Mouse (Mus musculus) MEL (cell line): ENCODE data around the gene Grhl3. TPM values are rescaled to one million over a fixed set of nuclear protein-coding genes. Genes with fewer than 3 reads are reported as not detected.

Experiments used
- DNase-seq: peaks from one replicate; pipeline ENCODE4 v3.0.0; 2011; ENCODE audit warnings: low read depth, low spot score
- H3K27ac ChIP-seq: 2 replicates; pipeline ENCODE4 v1.5.1; 2012; ENCODE audit warnings: low read depth, mild to moderate bottlenecking, control low read depth, low read length, moderate library complexity; ENCODE audit not compliant: control insufficient read depth
- H3K27me3 ChIP-seq, 2 experiments: fragments of 150-350 bp in 1 of 2; sonication (generic) in 1 of 2; 2 replicates each; pipeline ENCODE4 v1.6.1; 2012; ENCODE audit warnings: low read length in 2 of 2, mild to moderate bottlenecking in 2 of 2, improper control_type of control experiment in 1 of 2, moderate library complexity in 1 of 2; ENCODE audit not compliant: insufficient read depth in 2 of 2, control insufficient read depth in 1 of 2
- H3K36me3 ChIP-seq, 2 experiments: 2 replicates each; pipeline ENCODE4 v1.6.1; 2012 to 2014; ENCODE audit warnings: low read length in 2 of 2, improper control_type of control experiment in 1 of 2, inconsistent platforms in 1 of 2, mild to moderate bottlenecking in 1 of 2; ENCODE audit not compliant: insufficient read depth in 2 of 2, control insufficient read depth in 1 of 2
- H3K4me1 ChIP-seq, 2 experiments: fragments of 150-350 bp in 1 of 2; sonication (generic) in 1 of 2; 2 replicates each; pipeline ENCODE4 v1.6.1; 2012; ENCODE audit warnings: low read length in 2 of 2, improper control_type of control experiment in 1 of 2, mild to moderate bottlenecking in 1 of 2; ENCODE audit not compliant: insufficient read depth in 2 of 2, control insufficient read depth in 1 of 2
- H3K4me3 ChIP-seq, 2 experiments: fragments of 150-350 bp in 1 of 2; sonication (generic) in 1 of 2; 2 replicates each; pipeline ENCODE4 v1.5.1; 2012; ENCODE audit warnings: low read depth in 2 of 2, low read length in 2 of 2, mild to moderate bottlenecking in 2 of 2, moderate library complexity in 2 of 2, control low read depth in 1 of 2, improper control_type of control experiment in 1 of 2; ENCODE audit not compliant: control insufficient read depth in 1 of 2, insufficient read depth in 1 of 2
- H3K79me2 ChIP-seq: 2 replicates; pipeline ENCODE4 v1.6.1; 2012; ENCODE audit warnings: mild to moderate bottlenecking, low read length, moderate library complexity; ENCODE audit not compliant: control insufficient read depth, poor library complexity, insufficient read depth
- H3K9ac ChIP-seq: 2 replicates; pipeline ENCODE4 v1.6.1; 2012; ENCODE audit warnings: low read depth, mild to moderate bottlenecking, control low read depth, low read length, moderate library complexity; ENCODE audit not compliant: control insufficient read depth, poor library complexity, severe bottlenecking
- H3K9me3 ChIP-seq: fragments of 150-350 bp; sonication (generic); replicated peaks from 2 replicates; pipeline ENCODE4 v1.6.1; 2012; ENCODE audit warnings: mild to moderate bottlenecking, low read length, improper control_type of control experiment, moderate library complexity; ENCODE audit not compliant: insufficient read depth
- CHD1 ChIP-seq: IDR thresholded peaks from 2 replicates; pipeline ENCODE4 v1.6.1; 2012; ENCODE audit warnings: low read depth, mild to moderate bottlenecking, inconsistent platforms, low read length, improper control_type of control experiment
- ELF1 ChIP-seq: IDR thresholded peaks from 2 replicates; pipeline ENCODE4 v1.6.1; 2014; ENCODE audit warnings: low read depth, mild to moderate bottlenecking, inconsistent platforms, low read length, improper control_type of control experiment, moderate library complexity
- ETS1 ChIP-seq: IDR thresholded peaks from 2 replicates; pipeline ENCODE4 v1.6.1; 2012; ENCODE audit warnings: low read depth, mild to moderate bottlenecking, inconsistent platforms, low read length, improper control_type of control experiment, moderate library complexity
- GATA1 ChIP-seq: IDR thresholded peaks from 2 replicates; pipeline ENCODE4 v1.6.1; 2011; ENCODE audit warnings: low read depth, low read length, improper control_type of control experiment
- HCFC1 ChIP-seq: IDR thresholded peaks from 2 replicates; pipeline ENCODE4 v1.6.1; 2012; ENCODE audit warnings: low read depth, mild to moderate bottlenecking, inconsistent platforms, low read length, improper control_type of control experiment, moderate library complexity
- JUND ChIP-seq: IDR thresholded peaks from 2 replicates; pipeline ENCODE4 v1.6.1; 2011; ENCODE audit warnings: low read depth, mild to moderate bottlenecking, improper control_type of control experiment, low read length
- MAX ChIP-seq: IDR thresholded peaks from 2 replicates; pipeline ENCODE4 v1.6.1; 2011; ENCODE audit warnings: low read length, improper control_type of control experiment
- MAZ ChIP-seq: IDR thresholded peaks from 2 replicates; pipeline ENCODE4 v1.6.1; 2012; ENCODE audit warnings: low read depth, mild to moderate bottlenecking, inconsistent platforms, low read length, improper control_type of control experiment
- MYC ChIP-seq: IDR thresholded peaks from 2 replicates; pipeline ENCODE4 v1.6.1; 2011; ENCODE audit warnings: low read depth, mild to moderate bottlenecking, low read length, improper control_type of control experiment, moderate library complexity
- RCOR1 ChIP-seq: IDR thresholded peaks from 2 replicates; pipeline ENCODE4 v1.6.1; 2012; ENCODE audit warnings: low read depth, mild to moderate bottlenecking, inconsistent platforms, low read length, improper control_type of control experiment
- SMC3 ChIP-seq: IDR thresholded peaks from 2 replicates; pipeline ENCODE4 v1.6.1; 2011; ENCODE audit warnings: low read depth, low read length, improper control_type of control experiment
- TAL1 ChIP-seq: IDR thresholded peaks from 2 replicates; pipeline ENCODE4 v1.6.1; 2012; ENCODE audit warnings: mild to moderate bottlenecking, inconsistent platforms, low read length, moderate library complexity, mixed read lengths
- TBP ChIP-seq: IDR thresholded peaks from 2 replicates; pipeline ENCODE4 v1.8.0; 2011; ENCODE audit warnings: low read depth, low read length, improper control_type of control experiment
- TCF12 ChIP-seq: IDR thresholded peaks from 2 replicates; pipeline ENCODE4 v1.6.1; 2014; ENCODE audit warnings: low read depth, mild to moderate bottlenecking, inconsistent platforms, low read length, improper control_type of control experiment, moderate library complexity
- USF1 ChIP-seq: IDR thresholded peaks from 2 replicates; pipeline ENCODE4 v1.6.1; 2014; ENCODE audit warnings: low read depth, mild to moderate bottlenecking, inconsistent platforms, low read length, improper control_type of control experiment, moderate library complexity
- ZKSCAN1 ChIP-seq: IDR thresholded peaks from 2 replicates; pipeline ENCODE4 v1.6.1; 2012; ENCODE audit warnings: low read depth, mild to moderate bottlenecking, inconsistent platforms, low read length, improper control_type of control experiment, moderate library complexity
- polyA plus RNA-seq, 2 experiments: library from polyadenylated mRNA; stranded (reverse) in 1 of 2; unstranded in 1 of 2; fragments of >175 nt in 1 of 2; fragments of >200 nt in 1 of 2; gene quantifications; 2 replicates each; pipeline versions ENCODE4 v1.2.1 to v1.2.4; 2012; ENCODE audit warnings: low replicate concordance in 2 of 2, low read depth in 1 of 2; ENCODE audit not compliant: insufficient read length in 2 of 2, insufficient read depth in 1 of 2, missing spikeins in 1 of 2
- total RNA-seq: library from RNA; depleted of rRNA; stranded (reverse); fragments of 300-350 nt; gene quantifications from 2 replicates; pipeline ENCODE4 v1.2.3, GENCODE M21; 2012

The Grhl3 gene
- total and polyA plus RNA-seq, 3 experiments = not detected

DNA sequence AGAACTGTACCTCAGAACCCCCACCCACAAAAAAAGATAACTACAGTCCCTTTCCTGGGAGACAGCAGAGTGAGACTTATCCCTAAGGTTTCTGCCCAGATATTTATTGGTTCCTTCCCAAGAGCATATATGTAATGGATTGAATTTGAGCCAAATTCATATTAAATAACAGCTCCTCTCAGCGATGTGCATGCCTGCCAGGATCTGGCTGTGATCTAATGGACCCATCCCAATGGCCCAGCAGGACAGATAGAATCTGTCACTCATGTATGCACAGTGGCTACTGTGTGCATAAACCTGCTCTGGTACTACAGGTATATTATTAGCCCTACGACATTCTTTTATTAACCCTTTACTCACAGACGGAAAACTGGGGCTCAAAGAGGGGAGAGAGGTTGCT lies 17.7 kb upstream of the Grhl3 start:
- no peak for TF ChIP-seq RCOR1
- no peak for TF ChIP-seq USF1
- no peak for TF ChIP-seq JUND
- TF ChIP-seq TAL1 = no peak
- TF ChIP-seq ZKSCAN1 = no peak
- no peak for TF ChIP-seq CHD1
- no peak for TF ChIP-seq MAX
- H3K36me3 ChIP-seq = no peaks in the 10 kb centered on the region
- H3K27ac ChIP-seq = no peak overlapping the region
- H3K4me1 ChIP-seq = no peaks in the 10 kb centered on the region
- no peaks in the 10 kb centered on the region for H3K9me3 ChIP-seq
- H3K4me3 ChIP-seq = no peak overlapping the region
- no peak for DNase-seq
- H3K9ac ChIP-seq = no peak overlapping the region
- peaks cover 7 to 8% of the 10 kb centered on the region in 2 experiments; a peak in 3 of 4 replicates for H3K27me3 ChIP-seq
- H3K79me2 ChIP-seq = no peaks in the 10 kb centered on the region

DNA sequence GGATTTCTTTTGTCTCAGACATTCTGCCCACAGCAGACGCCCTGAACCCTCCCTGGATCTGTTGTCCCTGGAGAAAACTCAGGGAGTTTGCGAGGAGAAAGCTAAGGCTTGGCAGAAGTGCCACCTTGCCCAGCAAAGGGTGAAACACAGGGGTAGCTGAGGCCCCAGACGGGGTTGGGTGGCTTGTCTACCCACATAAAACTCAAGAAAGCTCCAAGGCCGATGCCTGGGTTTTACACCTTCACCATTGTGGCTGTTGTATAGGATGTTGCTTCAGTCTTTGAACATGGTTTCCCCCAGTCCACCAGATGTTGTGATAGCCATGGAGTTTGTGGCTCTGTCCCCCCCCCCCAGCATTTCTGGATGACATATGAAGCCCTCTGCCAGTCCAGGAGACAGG lies 11.4 kb upstream of the Grhl3 start:
- no peak overlapping the region for H3K27ac ChIP-seq
- H3K4me1 ChIP-seq = no peaks in the 10 kb centered on the region
- no peaks in the 10 kb centered on the region for H3K9me3 ChIP-seq
- no peak overlapping the region for H3K9ac ChIP-seq
- peaks cover 15% of the 10 kb centered on the region in 2 experiments for H3K27me3 ChIP-seq
- no peak for TF ChIP-seq ETS1
- TF ChIP-seq TBP = peak; percentile 55; the same call in 1 of the 2 replicates
- no peaks in the 10 kb centered on the region for H3K79me2 ChIP-seq
- no peaks in the 10 kb centered on the region for H3K36me3 ChIP-seq
- H3K4me3 ChIP-seq = no peak overlapping the region
- no peak for DNase-seq

DNA sequence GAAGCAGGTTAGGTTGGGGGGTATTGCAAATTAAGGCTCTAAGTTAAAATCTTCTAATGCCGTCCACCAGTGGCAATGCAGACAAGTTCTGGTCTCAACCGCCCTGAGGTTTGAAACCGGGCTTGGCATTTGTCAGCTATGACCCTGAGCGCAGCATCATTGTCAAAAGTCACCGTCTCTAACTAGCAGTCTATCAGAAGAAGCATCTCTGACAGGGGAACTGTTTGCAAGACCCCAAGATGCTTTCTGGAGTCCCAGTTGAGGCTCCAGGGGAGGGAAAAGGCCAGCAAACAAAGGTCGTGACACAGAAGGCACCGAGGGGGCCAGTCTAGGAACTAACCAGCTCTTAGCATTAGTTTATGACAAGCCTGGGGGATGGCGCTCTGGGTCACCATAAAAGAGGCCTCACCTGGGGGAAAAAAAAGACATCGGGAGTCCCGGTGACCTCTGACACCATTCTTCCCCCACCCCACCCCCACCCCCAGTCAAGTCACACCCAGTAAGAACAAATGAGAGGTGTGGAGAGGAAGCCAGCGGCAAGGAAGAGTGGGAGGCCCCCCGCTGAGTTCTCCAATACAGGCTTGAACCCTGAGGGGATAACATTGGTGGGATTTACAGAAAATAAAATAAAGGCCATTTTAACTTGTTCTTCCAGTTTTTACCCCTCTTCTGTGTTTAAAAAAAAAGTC lies 7.9 kb upstream of the Grhl3 start:
- Histone ChIP-seq H3K27ac (no peak overlapping the region), H3K4me1 (no peaks in the 10 kb centered on the region; a peak in 1 of 4 replicates), H3K36me3 (no peaks in the 10 kb centered on the region), H3K79me2 (no peaks in the 10 kb centered on the region), H3K9me3 (no peaks in the 10 kb centered on the region), H3K4me3 (no peak overlapping the region), H3K9ac (no peak overlapping the region), H3K27me3 (peaks cover 8 to 9% of the 10 kb centered on the region in 2 experiments)
- no peak for TF ChIP-seq GATA1
- TF ChIP-seq HCFC1 = no peak
- TF ChIP-seq TCF12 = no peak
- TF ChIP-seq MYC = no peak
- TF ChIP-seq MAZ = no peak
- no peak for TF ChIP-seq SMC3
- TF ChIP-seq ELF1 = no peak
- DNase-seq = no peak
